Mouse (Mus musculus) hindbrain, embryonic 16.5 days (tissue): ENCODE measurements around the gene Txndc15. TPM values are rescaled to one million over a fixed set of nuclear protein-coding genes. Genes with fewer than 3 reads are reported as not detected.
"Not testable (repeated sequence)": the region's sequence is repeated elsewhere in the genome, so short reads cannot be mapped to it uniquely, and the experiment has no call there.

Source experiments
- ATAC-seq: fragments of 200-750 bp; cut with Nextera tagmentation; 2 replicates; pipeline ENCODE4 v1.8.0; 2017; ENCODE audit warnings: moderate TSS enrichment, moderate library complexity
- H3K27ac ChIP-seq: fragments of 300-500 bp; sonication (generic); 2 replicates; pipeline ENCODE4 v1.5.1; 2014; ENCODE audit warnings: low read depth, mild to moderate bottlenecking, control low read depth, low read length, moderate library complexity
- H3K27me3 ChIP-seq: fragments of 300-500 bp; sonication (generic); replicated peaks from 2 replicates; pipeline ENCODE4 v1.6.1; 2014; ENCODE audit warnings: low read length; ENCODE audit not compliant: control insufficient read depth, insufficient read depth
- H3K36me3 ChIP-seq: fragments of 300-500 bp; sonication (generic); 2 replicates; pipeline ENCODE4 v1.6.1; 2014; ENCODE audit warnings: mild to moderate bottlenecking, low read length, moderate library complexity, mixed read lengths; ENCODE audit not compliant: control insufficient read depth, insufficient read depth
- H3K4me1 ChIP-seq: fragments of 300-500 bp; sonication (generic); 2 replicates; pipeline ENCODE4 v1.6.1; 2014; ENCODE audit warnings: low read depth, low read length; ENCODE audit not compliant: control insufficient read depth, insufficient read depth
- H3K4me2 ChIP-seq: fragments of 300-500 bp; sonication (generic); 2 replicates; pipeline ENCODE4 v1.6.1; 2014; ENCODE audit warnings: mild to moderate bottlenecking, low read length, control low read depth, moderate library complexity
- H3K4me3 ChIP-seq: fragments of 300-500 bp; sonication (generic); 2 replicates; pipeline ENCODE4 v1.5.1; 2014; ENCODE audit warnings: mild to moderate bottlenecking, low read length, control low read depth, moderate library complexity
- H3K9ac ChIP-seq: fragments of 300-500 bp; sonication (generic); 2 replicates; pipeline ENCODE4 v1.6.1; 2014; ENCODE audit warnings: low read depth, mild to moderate bottlenecking, control low read depth, low read length, moderate library complexity
- H3K9me3 ChIP-seq: fragments of 300-500 bp; sonication (generic); 2 replicates; pipeline ENCODE4 v1.6.1; 2014; ENCODE audit warnings: mild to moderate bottlenecking, low read length, moderate library complexity; ENCODE audit not compliant: control insufficient read depth
- WGBS: fragments of 180-500 bp; shearing (Covaris S2); extraction: QIAGEN DNeasy Blood & Tissue Kit; methylation state at CpG from one replicate; pipeline ENCODE4 v1.1.7; 2014; 5-methylcytosine and 5-hydroxymethylcytosine counted together
- polyA plus RNA-seq: library from polyadenylated mRNA; unstranded; fragments of >200 nt; fragmentation: Nextera tagmentation; extraction: Ambion mirVana; gene quantifications from 2 replicates; pipeline ENCODE4 v1.2.1, GENCODE M21; 2015

The Txndc15 gene
- polyA plus RNA-seq, 1 experiment from 2014 or later = 149 TPM

DNA sequence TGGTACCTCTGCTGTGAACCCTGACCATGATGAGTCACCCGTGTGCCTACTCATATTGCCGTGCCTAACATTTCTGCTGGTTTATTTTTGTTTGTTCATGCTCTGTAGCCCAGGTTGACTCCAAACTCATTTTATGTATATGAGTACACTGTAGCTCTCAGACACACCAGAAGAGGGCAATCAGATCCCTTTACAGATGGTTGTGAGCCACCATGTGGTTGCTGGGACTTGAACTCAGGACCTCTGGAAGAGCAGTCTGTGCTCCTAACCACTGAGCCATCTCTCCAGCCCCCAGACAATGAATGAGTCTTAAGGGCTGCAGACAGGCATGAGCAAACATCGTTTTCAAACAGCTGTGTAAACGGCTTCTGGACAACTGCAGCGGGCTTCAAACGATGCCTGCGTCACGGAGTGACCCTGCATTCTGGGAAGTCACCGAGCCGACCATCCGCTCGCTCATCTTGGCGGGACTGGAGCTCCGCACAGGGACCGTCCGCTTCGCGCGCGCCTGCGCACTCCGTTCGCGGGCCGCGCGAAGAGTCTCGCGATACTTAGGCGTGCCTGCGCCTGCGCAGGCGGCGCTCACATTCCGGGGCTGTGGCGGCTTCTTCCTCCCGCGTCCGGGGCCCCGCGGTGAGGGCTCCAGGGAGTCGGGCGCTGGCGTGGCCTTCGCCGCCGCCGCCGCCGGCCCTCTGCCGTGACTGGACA is 21.8 kb upstream of the Txndc15 start, which contains the start of gene B230219D22Rik:
B230219D22Rik (plus strand) TSS at position 590 of the 708 bp plus-strand sequence.
- H3K4me1 ChIP-seq = peaks cover 20% of the 10 kb centered on the region
- peak within 1 kb of the TSS; percentile 100 for H3K9ac ChIP-seq
- no peaks in the 10 kb centered on the region for H3K36me3 ChIP-seq
- peak within 1 kb of the TSS; percentile 99 for H3K27ac ChIP-seq
- H3K4me2 ChIP-seq = peak within 1 kb of the TSS; percentile 62
- H3K4me3 ChIP-seq = peak within 1 kb of the TSS; percentile 95
- H3K9me3 ChIP-seq = no peaks in the 10 kb centered on the region
- H3K27me3 ChIP-seq = no peaks in the 10 kb centered on the region
- WGBS = 2% methylated on average over 51 of the region's 51 CpGs
- peak; percentile 97 for ATAC-seq

DNA sequence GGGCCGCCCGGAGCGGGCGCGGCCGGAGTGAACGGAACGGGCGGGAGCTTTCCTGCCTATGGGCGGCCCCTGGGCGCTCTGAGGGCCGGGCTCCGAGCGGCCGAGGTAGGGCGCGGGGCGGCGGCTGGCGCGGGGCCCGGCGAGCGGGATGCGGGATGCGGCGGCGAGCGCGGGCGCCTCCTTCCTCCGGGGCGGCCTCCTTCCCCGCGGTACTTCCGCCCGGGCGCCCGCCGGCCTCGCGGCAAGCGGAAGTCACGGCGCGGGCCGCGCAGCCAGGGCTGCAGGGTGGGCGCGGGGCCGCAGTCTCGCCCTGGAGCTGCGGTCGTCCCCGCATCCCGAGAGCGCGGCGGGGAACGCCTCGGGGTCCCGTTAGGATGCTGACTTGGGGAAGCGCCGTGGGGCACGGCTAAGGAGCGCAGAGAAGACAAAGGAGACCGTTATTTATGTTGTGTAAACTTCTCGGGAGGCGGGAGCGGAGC is 21.2 kb upstream of the Txndc15 start:
- ATAC-seq = peak; percentile 77
- H3K4me3 ChIP-seq = peak overlapping the region; percentile 95
- no peaks in the 10 kb centered on the region for H3K36me3 ChIP-seq
- peak overlapping the region; percentile 100 for H3K9ac ChIP-seq
- peaks cover 16% of the 10 kb centered on the region for H3K4me1 ChIP-seq
- under 1% methylated on average over 55 of the region's 70 CpGs for WGBS
- no peaks in the 10 kb centered on the region for H3K9me3 ChIP-seq
- no peaks in the 10 kb centered on the region for H3K27me3 ChIP-seq
- peak overlapping the region; percentile 99 for H3K27ac ChIP-seq
- peak overlapping the region; percentile 57 for H3K4me2 ChIP-seq

- Histone ChIP-seq H3K4me2 (peak overlapping the region; percentile 57), H3K27ac (no peak overlapping the region), H3K4me1 (peaks cover 16% of the 10 kb centered on the region), H3K4me3 (peak overlapping the region; percentile 95), H3K9ac (peak overlapping the region; percentile 100), H3K27me3 (no peaks in the 10 kb centered on the region), H3K9me3 (no peaks in the 10 kb centered on the region), H3K36me3 (peaks cover 2% of the 10 kb centered on the region)
- no peak for ATAC-seq
- 16% methylated on average over 8 of the region's 8 CpGs for WGBS
These were observed 20.3 kb upstream of the Txndc15 start for GRCm38 (mm10) chr13:55694110-55694509.

DNA sequence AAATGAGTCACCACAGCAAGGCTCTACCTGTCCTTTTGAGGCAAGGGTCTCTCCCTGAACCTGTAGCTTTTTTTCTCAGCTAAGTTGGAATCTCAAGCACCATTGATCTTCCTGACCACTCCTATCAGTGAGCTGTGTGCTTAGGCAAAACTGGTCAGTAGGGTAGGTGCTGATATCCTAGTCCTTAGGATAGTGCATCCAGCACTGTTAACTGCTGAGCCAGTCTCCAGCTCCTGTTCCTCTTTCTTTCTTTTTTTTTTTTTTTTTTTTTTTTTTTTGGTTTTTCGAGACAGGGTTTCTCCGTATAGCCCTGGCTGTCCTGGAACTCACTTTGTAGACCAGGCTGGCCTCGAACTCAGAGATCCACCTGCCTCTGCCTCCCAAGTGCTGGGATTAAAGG is 18.5 kb upstream of the Txndc15 start:
- Histone ChIP-seq H3K4me1 (peaks cover 16% of the 10 kb centered on the region), H3K36me3 (peaks cover 16% of the 10 kb centered on the region)
- not testable (repeated sequence) for H3K27ac ChIP-seq, H3K27me3 ChIP-seq, H3K9ac ChIP-seq, H3K4me3 ChIP-seq, ATAC-seq, H3K4me2 ChIP-seq, H3K9me3 ChIP-seq
- 100% methylated on average over 1 of the region's 3 CpGs for WGBS

- Histone ChIP-seq H3K9ac (no peak overlapping the region), H3K4me1 (no peaks in the 10 kb centered on the region), H3K27ac (no peak overlapping the region), H3K4me2 (no peak overlapping the region), H3K36me3 (peaks cover 24% of the 10 kb centered on the region), H3K4me3 (no peak overlapping the region), H3K27me3 (no peaks in the 10 kb centered on the region), H3K9me3 (no peaks in the 10 kb centered on the region)
- 87% methylated on average over 4 of the region's 4 CpGs for WGBS
- ATAC-seq = no peak
These were observed 10.1 kb upstream of the Txndc15 start for GRCm38 (mm10) chr13:55704301-55704700.

GRCm38 (mm10) chr13:55712846-55713245 is 1.6 kb upstream of the Txndc15 start:
- Histone ChIP-seq H3K36me3 (no peaks in the 10 kb centered on the region), H3K4me2 (no peak overlapping the region), H3K9ac (no peak overlapping the region), H3K4me3 (no peak overlapping the region), H3K9me3 (no peaks in the 10 kb centered on the region), H3K27ac (no peak overlapping the region), H3K27me3 (no peaks in the 10 kb centered on the region), H3K4me1 (peaks cover 12% of the 10 kb centered on the region)
- no peak for ATAC-seq
- 90% methylated on average over 3 of the region's 3 CpGs for WGBS

DNA sequence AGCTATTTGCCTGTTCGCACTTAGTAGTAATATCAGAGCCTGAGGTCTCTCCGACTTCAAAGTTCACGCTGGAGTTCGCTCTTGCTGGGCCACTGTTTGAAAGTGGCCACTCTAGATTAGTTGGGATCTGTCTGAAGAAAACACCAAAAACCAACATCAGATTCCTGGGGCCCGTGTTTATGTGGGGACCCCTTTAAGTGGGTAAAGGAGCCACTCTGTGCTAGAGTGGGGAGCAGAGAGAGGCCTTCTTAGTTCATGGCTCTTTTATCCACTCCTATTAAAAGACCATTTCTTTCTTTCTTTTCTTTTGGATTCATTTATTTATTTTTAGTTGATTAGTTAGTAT is 690 bp downstream of the Txndc15 start:
- H3K4me3 ChIP-seq = peak overlapping the region; percentile 78
- H3K4me2 ChIP-seq = peak overlapping the region; percentile 54
- H3K4me1 ChIP-seq = peaks cover 14% of the 10 kb centered on the region
- H3K9ac ChIP-seq = peak overlapping the region; percentile 94
- no peaks in the 10 kb centered on the region for H3K9me3 ChIP-seq
- ATAC-seq = peak; percentile 12; the same call in 1 of the 2 replicates
- WGBS = 3% methylated on average over 5 of the region's 5 CpGs
- no peaks in the 10 kb centered on the region for H3K27me3 ChIP-seq
- peak overlapping the region; percentile 94 for H3K27ac ChIP-seq
- H3K36me3 ChIP-seq = no peaks in the 10 kb centered on the region

- Histone ChIP-seq H3K4me3 (no peak overlapping the region; the same call in 1 of the 2 replicates), H3K36me3 (no peaks in the 10 kb centered on the region; the same call in 1 of the 2 replicates), H3K4me2 (peak overlapping the region; percentile 54), H3K27ac (no peak overlapping the region), H3K27me3 (no peaks in the 10 kb centered on the region), H3K9me3 (no peaks in the 10 kb centered on the region), H3K4me1 (peaks cover 14% of the 10 kb centered on the region), H3K9ac (no peak overlapping the region; the same call in 1 of the 2 replicates)
- 81% methylated on average over 7 of the region's 7 CpGs for WGBS
- ATAC-seq = no peak
These were observed 1.6 kb downstream of the Txndc15 start for GRCm38 (mm10) chr13:55715908-55716510.

- WGBS = 60% methylated on average over 8 of the region's 8 CpGs
- Histone ChIP-seq H3K27ac (no peak overlapping the region), H3K27me3 (no peaks in the 10 kb centered on the region), H3K36me3 (peaks cover 10% of the 10 kb centered on the region), H3K9me3 (no peaks in the 10 kb centered on the region), H3K4me1 (peaks cover 10% of the 10 kb centered on the region; the same call in 1 of the 2 replicates), H3K4me3 (no peak overlapping the region), H3K4me2 (no peak overlapping the region), H3K9ac (no peak overlapping the region)
- ATAC-seq = 0 out of 2 replicates have a peak, but pooled peaks have one; percentile 30
These were observed 7.1 kb downstream of the Txndc15 start for GRCm38 (mm10) chr13:55721516-55721915.
